Mouse (Mus musculus) kidney, adult 2 months (tissue): ENCODE measurements around the gene Tlr4. TPM values are rescaled to one million over a fixed set of nuclear protein-coding genes. Genes with fewer than 3 reads are reported as not detected.

ENCODE experiments used
- DNase-seq: peaks from one replicate; pipeline ENCODE4 v3.0.0; 2021
- H3K27ac ChIP-seq: fragments of 200-500 bp; 2 replicates; pipeline ENCODE4 v1.5.1; 2012; ENCODE audit warnings: low read depth, low read length, control low read depth, inconsistent platforms; ENCODE audit not compliant: insufficient read depth
- H3K27me3 ChIP-seq: fragments of 200-500 bp; replicated peaks from 2 replicates; pipeline ENCODE4 v1.6.1; 2012; ENCODE audit warnings: mild to moderate bottlenecking, moderate library complexity, low read length, inconsistent platforms; ENCODE audit not compliant: control insufficient read depth, insufficient read depth
- H3K36me3 ChIP-seq: fragments of 200-500 bp; 2 replicates; pipeline ENCODE4 v1.6.1; 2012; ENCODE audit warnings: mild to moderate bottlenecking, moderate library complexity, low read length, inconsistent platforms; ENCODE audit not compliant: control insufficient read depth, insufficient read depth
- H3K4me1 ChIP-seq: fragments of 200-500 bp; 2 replicates; pipeline ENCODE4 v1.6.1; 2011; ENCODE audit warnings: low read length; ENCODE audit not compliant: control insufficient read depth, insufficient read depth
- H3K4me3 ChIP-seq: fragments of 200-500 bp; 2 replicates; pipeline ENCODE4 v1.5.1; 2011; ENCODE audit warnings: mild to moderate bottlenecking, low read depth, low read length, control low read depth; ENCODE audit not compliant: insufficient read depth
- CTCF ChIP-seq: fragments of 200-500 bp; conservative IDR thresholded peaks from 2 replicates; pipeline ENCODE4 v1.5.1; 2011; ENCODE audit warnings: low read depth, mild to moderate bottlenecking, control low read depth, low read length, moderate library complexity, mixed read lengths; ENCODE audit not compliant: insufficient read depth, insufficient read length
- POLR2A ChIP-seq: fragments of 200-500 bp; IDR thresholded peaks from one replicate; pipeline ENCODE4 v1.6.1; 2011; ENCODE audit warnings: low read depth, low read length, control low read depth
- WGBS: fragments of 180-500 bp; shearing (Covaris S2); methylation state at CpG from one replicate; pipeline ENCODE4 v1.1.7; 2018; 5-methylcytosine and 5-hydroxymethylcytosine counted together
- polyA plus RNA-seq: library from polyadenylated mRNA; depleted of rRNA; stranded (reverse); fragments of >200 nt; gene quantifications from 2 replicates; pipeline ENCODE4 v1.2.3, GENCODE M21; 2012; rRNA removed

Gene Tlr4
- 1.0 and 1.9 TPM in 2 replicates for polyA plus RNA-seq

DNA sequence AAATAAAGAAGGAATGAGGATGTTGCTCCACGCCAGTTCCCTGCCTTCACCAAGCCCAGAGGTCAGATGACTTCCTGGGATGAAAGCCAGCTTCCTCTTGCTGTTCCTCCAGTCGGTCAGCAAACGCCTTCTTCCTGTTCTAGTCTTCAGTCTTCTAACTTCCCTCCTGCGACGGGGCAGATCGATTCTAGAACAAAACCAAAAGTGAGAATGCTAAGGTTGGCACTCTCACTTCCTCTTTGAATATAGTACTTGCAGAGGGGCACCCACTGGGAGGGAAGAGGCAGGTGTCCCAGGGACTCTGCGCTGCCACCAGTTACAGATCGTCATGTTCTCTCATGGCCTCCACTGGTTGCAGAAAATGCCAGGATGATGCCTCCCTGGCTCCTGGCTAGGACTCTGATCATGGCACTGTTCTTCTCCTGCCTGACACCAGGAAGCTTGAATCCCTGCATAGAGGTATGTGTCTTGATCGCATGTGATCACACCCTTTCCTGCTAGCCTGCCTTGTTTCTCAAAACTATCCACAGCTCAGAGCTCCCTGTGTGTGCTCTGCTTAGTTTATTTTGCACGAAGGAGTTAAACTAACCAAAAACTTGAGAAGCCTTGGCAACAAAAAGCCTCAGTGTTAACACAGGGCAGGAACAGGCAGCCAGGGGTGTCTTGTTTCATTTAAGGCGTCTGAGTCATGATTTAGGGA is at the start of gene Tlr4:
TSS of gene Tlr4 (plus strand) at position 122 of the 700 bp plus-strand sequence.
- peak; percentile 92 for DNase-seq
- TF ChIP-seq CTCF, result no peak
- peak; percentile 12 for TF ChIP-seq POLR2A
- Histone ChIP-seq H3K36me3 (no peaks in the 10 kb centered on the region), H3K27ac (peak within 1 kb of the TSS; percentile 86), H3K4me3 (peak within 1 kb of the TSS; percentile 73), H3K4me1 (no peaks in the 10 kb centered on the region), H3K27me3 (no peaks in the 10 kb centered on the region; the same call in 1 of the 2 replicates)
- 17% methylated on average over 11 of the region's 11 CpGs for WGBS

DNA sequence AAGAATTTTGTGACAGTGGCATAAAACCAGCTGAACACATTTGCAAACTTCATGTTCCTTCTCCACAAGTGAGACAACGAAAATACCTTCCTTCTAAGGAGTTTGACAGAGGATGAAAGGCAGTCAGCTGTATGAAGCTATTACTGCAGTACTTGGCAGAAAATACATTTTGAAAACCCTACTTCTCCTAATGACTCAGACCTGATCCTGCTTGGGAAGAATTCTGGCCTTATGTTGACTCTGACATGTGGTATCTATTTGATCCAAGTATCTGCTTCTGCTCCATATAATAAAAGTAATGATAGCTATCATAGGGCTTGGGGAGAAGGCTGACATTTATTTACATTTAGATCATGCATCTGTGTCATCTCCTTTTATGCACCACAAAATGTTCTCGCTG is 33.1 kb upstream of the Tlr4 start:
- H3K4me3 ChIP-seq, result no peak overlapping the region
- no peaks in the 10 kb centered on the region for H3K36me3 ChIP-seq
- WGBS, result 81% methylated on average over 2 of the region's 2 CpGs
- DNase-seq, result no peak
- no peak for TF ChIP-seq CTCF
- TF ChIP-seq POLR2A, result no peak
- no peak overlapping the region for H3K27ac ChIP-seq
- no peaks in the 10 kb centered on the region for H3K27me3 ChIP-seq
- H3K4me1 ChIP-seq, result no peaks in the 10 kb centered on the region

DNA sequence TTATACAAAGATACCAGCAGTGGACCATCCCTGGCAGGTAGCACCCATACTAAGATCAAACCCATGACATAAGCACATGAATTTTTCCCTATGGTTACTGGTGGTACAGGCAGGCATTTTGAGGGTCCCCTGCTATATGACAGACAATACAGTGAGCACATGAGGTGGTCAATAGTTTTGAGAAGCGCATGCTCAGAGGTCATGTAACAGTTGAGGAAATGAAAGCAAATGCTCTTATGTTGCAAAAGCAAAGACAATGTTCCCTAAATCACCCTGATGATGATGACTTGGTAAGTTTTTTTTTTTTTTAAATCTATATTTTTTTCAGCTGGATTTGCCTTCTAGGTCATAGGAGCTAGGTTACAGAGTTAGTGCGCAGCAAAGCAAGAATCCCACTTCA is 30.7 kb upstream of the Tlr4 start:
- Histone ChIP-seq H3K4me3 (no peak overlapping the region), H3K4me1 (no peaks in the 10 kb centered on the region), H3K36me3 (no peaks in the 10 kb centered on the region), H3K27ac (no peak overlapping the region), H3K27me3 (no peaks in the 10 kb centered on the region)
- DNase-seq, result no peak
- TF ChIP-seq CTCF, result no peak
- TF ChIP-seq POLR2A, result no peak
- WGBS, result 91% methylated on average over 2 of the region's 2 CpGs

DNA sequence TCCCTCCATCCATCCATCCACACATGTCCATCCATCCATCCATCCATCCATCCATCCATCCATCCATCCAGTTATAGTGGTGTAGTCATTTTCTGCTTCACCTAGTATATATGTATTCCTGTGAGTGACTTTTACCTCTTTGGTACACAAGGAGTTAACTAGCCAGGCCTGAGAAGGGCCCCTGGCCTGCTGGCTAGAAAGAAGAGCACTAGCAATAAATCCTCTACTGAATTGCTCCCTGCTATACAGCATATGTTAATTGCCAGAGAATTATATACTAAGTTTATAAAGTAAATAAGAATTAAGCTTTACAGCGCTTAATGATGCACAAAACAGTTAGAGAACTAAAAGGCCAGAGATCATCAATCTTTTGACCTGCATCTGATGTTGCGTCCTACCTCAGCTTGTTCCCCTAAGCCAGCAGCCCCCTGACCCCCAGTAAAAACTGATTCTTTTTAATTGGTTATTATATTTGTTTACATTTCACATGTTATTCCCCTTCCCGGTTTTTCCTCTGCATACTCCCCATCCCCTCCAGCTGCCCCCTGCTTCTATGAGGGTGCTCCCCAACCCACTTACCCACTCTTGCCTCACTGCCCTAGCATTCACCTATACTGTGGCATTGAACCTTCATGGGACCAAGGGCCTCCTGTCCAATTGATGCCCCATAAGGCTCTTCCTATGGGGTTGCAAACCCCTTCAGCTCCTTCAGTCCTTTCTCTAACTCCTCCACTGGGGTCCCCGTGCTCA is 22.7 kb upstream of the Tlr4 start:
- 47% methylated on average over 4 of the region's 4 CpGs for WGBS
- DNase-seq, result no peak
- H3K4me3 ChIP-seq, result no peak overlapping the region
- no peak overlapping the region for H3K27ac ChIP-seq
- no peaks in the 10 kb centered on the region for H3K4me1 ChIP-seq
- TF ChIP-seq CTCF, result no peak
- no peak for TF ChIP-seq POLR2A
- H3K36me3 ChIP-seq, result no peaks in the 10 kb centered on the region
- no peaks in the 10 kb centered on the region for H3K27me3 ChIP-seq

DNA sequence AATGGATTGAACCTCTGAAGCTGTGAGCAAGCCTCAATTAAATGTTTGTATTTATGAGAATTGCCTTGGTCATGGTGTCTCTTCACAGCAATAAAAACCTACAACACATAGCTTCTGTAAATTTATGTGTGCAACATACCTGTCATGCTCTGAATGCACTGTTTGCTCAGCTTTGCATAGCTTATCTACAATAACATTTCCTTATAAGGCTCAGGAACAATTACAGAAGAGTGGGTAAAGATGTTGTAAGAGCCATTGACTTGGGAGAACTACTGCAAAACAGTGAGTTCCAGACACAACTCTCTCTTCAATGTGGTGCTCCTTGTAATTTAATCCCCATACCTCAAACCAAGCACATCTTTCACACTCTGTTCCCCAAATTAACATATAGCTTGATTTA is 21.6 kb upstream of the Tlr4 start:
- no peak for DNase-seq
- no peaks in the 10 kb centered on the region for H3K4me1 ChIP-seq
- no peak overlapping the region for H3K4me3 ChIP-seq
- H3K36me3 ChIP-seq, result no peaks in the 10 kb centered on the region
- TF ChIP-seq POLR2A (no peak), CTCF (no peak)
- H3K27me3 ChIP-seq, result no peaks in the 10 kb centered on the region
- no peak overlapping the region for H3K27ac ChIP-seq

DNA sequence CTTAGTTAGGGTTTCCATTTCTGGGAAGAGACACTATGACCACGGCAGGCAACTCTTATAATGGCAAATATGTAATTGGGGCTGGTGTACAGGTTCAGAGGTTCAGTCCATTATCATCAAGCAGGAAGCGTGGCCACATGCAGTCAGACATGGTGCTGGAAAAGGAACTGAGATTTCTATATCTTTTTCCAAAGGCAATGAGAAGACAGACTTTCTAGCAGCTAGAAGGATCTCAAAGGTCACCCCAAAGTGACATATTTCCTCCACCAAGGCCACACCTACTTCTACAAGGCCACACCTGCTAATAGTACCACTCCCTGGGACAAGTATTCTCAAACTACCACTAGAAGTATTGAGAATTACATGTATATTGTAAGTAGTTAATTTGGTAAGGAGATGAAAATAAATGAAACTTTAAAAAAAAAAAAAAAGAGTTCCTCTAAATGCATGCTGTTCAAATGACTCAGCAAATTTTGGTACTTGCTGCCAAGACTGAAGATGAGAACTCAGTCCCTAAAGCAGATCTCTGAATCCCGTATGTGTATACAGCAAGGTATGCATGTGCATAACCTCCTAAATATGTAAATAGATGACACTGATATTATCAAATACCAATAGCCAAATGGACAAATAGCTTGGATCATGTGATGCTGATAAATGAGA is 10.9 kb upstream of the Tlr4 start:
- Histone ChIP-seq H3K36me3 (no peaks in the 10 kb centered on the region), H3K27ac (no peak overlapping the region), H3K27me3 (no peaks in the 10 kb centered on the region), H3K4me1 (no peaks in the 10 kb centered on the region), H3K4me3 (no peak overlapping the region)
- no peak for TF ChIP-seq POLR2A
- no peak for TF ChIP-seq CTCF
- no peak for DNase-seq
- 82% methylated on average over 3 of the region's 3 CpGs for WGBS

DNA sequence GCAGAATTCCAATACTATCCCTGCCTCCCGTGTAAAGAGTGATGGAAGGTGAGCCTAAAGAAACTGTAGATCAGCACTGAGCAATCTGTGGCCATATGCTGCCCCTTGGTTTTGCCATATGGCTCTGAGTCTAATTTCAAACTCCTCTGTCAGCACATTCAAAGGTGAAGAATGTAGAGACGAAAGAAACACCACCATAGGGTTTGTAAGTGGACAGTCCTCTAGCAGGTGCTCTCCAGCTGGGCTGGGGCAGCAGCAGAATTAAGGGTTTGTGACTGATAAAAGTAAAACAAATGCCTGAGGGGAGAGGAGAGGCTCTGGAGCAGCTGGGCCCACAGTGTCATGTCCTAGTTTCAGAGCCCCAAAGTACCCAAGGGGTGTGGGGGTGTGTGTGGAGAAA is 6.2 kb upstream of the Tlr4 start:
- no peak overlapping the region for H3K27ac ChIP-seq
- 68% methylated on average over 2 of the region's 2 CpGs for WGBS
- no peak for TF ChIP-seq CTCF
- no peak for TF ChIP-seq POLR2A

More for the DNA sequence above, 6.2 kb upstream of the Tlr4 start:
- no peaks in the 10 kb centered on the region for H3K27me3 ChIP-seq
- DNase-seq, result no peak
- H3K36me3 ChIP-seq, result no peaks in the 10 kb centered on the region
- H3K4me1 ChIP-seq, result no peaks in the 10 kb centered on the region
- no peak overlapping the region for H3K4me3 ChIP-seq
